In genomic region chr1:36071611-36072010, GRCm38 (mm10) we compare ENCODE assay signal across 8 mouse cellular contexts. TPM values are rescaled to one million over a fixed set of nuclear protein-coding genes. Genes with fewer than 3 reads are reported as not detected.
DNase-seq lines count a peak whose midpoint lies in the region; ATAC-seq and TF ChIP-seq lines count a peak whose summit lies in the region.

No protein-coding gene starts in this region.

- no peak for ATAC-seq in neural tube, embryonic 11.5 days (ENCODE audit: insufficient read depth, low FRiP score, low TSS enrichment)
- no peak for ATAC-seq in limb, embryonic 15.5 days (ENCODE audit: insufficient number of reproducible peaks, low FRiP score, low TSS enrichment, low read depth)
- ATAC-seq in stomach, embryonic 16.5 days (ENCODE audit: insufficient read depth, low FRiP score): no peak

- WGBS in neural tube, embryonic 11.5 days: 97% methylated on average over 3 of the region's 3 CpGs
- WGBS in limb, embryonic 15.5 days: 91% methylated on average over 3 of the region's 3 CpGs
- 96% methylated on average over 3 of the region's 3 CpGs for WGBS in stomach, embryonic 16.5 days

- H3K36me3 ChIP-seq in neural tube, embryonic 11.5 days (ENCODE audit: control insufficient read depth, insufficient read depth, low read length): no peaks in the 10 kb centered on the region
- H3K36me3 ChIP-seq in limb, embryonic 15.5 days: peaks cover 5% of the 10 kb centered on the region; the same call in 1 of the 2 replicates
- H3K36me3 ChIP-seq in stomach, embryonic 16.5 days (ENCODE audit: control insufficient read depth, insufficient read depth, low read length): no peaks in the 10 kb centered on the region

- peaks cover 3% of the 10 kb centered on the region; the same call in 1 of the 2 replicates for H3K27me3 ChIP-seq in neural tube, embryonic 11.5 days (ENCODE audit: control insufficient read depth, insufficient read depth, low read length)
- no peaks in the 10 kb centered on the region for H3K27me3 ChIP-seq in limb, embryonic 15.5 days
- H3K27me3 ChIP-seq in stomach, embryonic 16.5 days (ENCODE audit: control insufficient read depth, insufficient read depth, low read length): no peaks in the 10 kb centered on the region

- H3K9me3 ChIP-seq in neural tube, embryonic 11.5 days (ENCODE audit: control insufficient read depth, low read length): no peaks in the 10 kb centered on the region
- H3K9me3 ChIP-seq in limb, embryonic 15.5 days: no peaks in the 10 kb centered on the region
- H3K9me3 ChIP-seq in stomach, embryonic 16.5 days (replicated peaks; ENCODE audit: control insufficient read depth, low read length): no peaks in the 10 kb centered on the region

- H3K9ac ChIP-seq in neural tube, embryonic 11.5 days (ENCODE audit: low read length): no peak overlapping the region
- no peak overlapping the region for H3K9ac ChIP-seq in limb, embryonic 15.5 days
- no peak overlapping the region for H3K9ac ChIP-seq in stomach, embryonic 16.5 days (ENCODE audit: low read length)

- no peak for TF ChIP-seq CTCF in gastrocnemius, adult 2 months (IDR thresholded peaks at IDR 0.05)

- DNase-seq in gastrocnemius, adult 2 months: no peak
- DNase-seq in gastrocnemius, postnatal 4 days (ENCODE audit: low spot score in 2 of 2): no peak
- no peak for DNase-seq in neural tube, embryonic 11.5 days (ENCODE audit: low spot score)
- no peak for DNase-seq in neural tube, embryonic 10.5 days (ENCODE audit: extremely low spot score, low spot score)
- no peak for DNase-seq in urinary bladder, postnatal 4 days (ENCODE audit: low spot score in 2 of 2)
- DNase-seq in layer of hippocampus, postnatal 10 days (ENCODE audit: low spot score in 2 of 2): no peak

- H3K4me3 ChIP-seq in gastrocnemius, adult 2 months: peak overlapping the region; percentile 28
- peak overlapping the region; percentile 19 for H3K4me3 ChIP-seq in neural tube, embryonic 11.5 days (ENCODE audit: low read depth, low read length)
- H3K4me3 ChIP-seq in limb, embryonic 15.5 days: no peak overlapping the region
- peak overlapping the region; percentile 80 for H3K4me3 ChIP-seq in stomach, embryonic 16.5 days (replicated peaks; ENCODE audit: low read length)

- no peak overlapping the region for H3K27ac ChIP-seq in gastrocnemius, adult 2 months
- no peak overlapping the region for H3K27ac ChIP-seq in neural tube, embryonic 11.5 days (ENCODE audit: low read depth, low read length)
- no peak overlapping the region for H3K27ac ChIP-seq in limb, embryonic 15.5 days
- no peak overlapping the region for H3K27ac ChIP-seq in stomach, embryonic 16.5 days (ENCODE audit: low read length)

- H3K4me2 ChIP-seq in neural tube, embryonic 11.5 days (ENCODE audit: low read depth): peak overlapping the region; percentile 98
- peak overlapping the region; percentile 95; the same call in 1 of the 2 replicates for H3K4me2 ChIP-seq in limb, embryonic 15.5 days
- H3K4me2 ChIP-seq in stomach, embryonic 16.5 days (ENCODE audit: low read depth, low read length): peak overlapping the region; percentile 95

- intact Hi-C loops in gastrocnemius, adult 2 months (cut with DNase I): loop anchor here (5.0 kb wide), 1 partner anchor 181 kb away; no protein-coding TSS in a partner anchor

- H3K4me1 ChIP-seq in neural tube, embryonic 11.5 days (ENCODE audit: control insufficient read depth, insufficient read depth, low read length): peaks cover 41% of the 10 kb centered on the region
- H3K4me1 ChIP-seq in limb, embryonic 15.5 days: peaks cover 60% of the 10 kb centered on the region
- H3K4me1 ChIP-seq in stomach, embryonic 16.5 days (ENCODE audit: control insufficient read depth, insufficient read depth, low read length): peaks cover 60% of the 10 kb centered on the region

RNA-seq across cellular contexts. Expression of gene Hs6st1, which starts 3.4 kb away (rescaled TPM):
- 10 to 100 TPM; 20.7 to 22.0 TPM for total RNA-seq in gastrocnemius, adult 2 months (2021)
- total RNA-seq in gastrocnemius, postnatal 4 days (2021): 10 to 100 TPM; 39.7 to 40.5 TPM
- 25.2 and 27.7 TPM in 2 replicates for polyA plus RNA-seq in neural tube, embryonic 11.5 days (2014; fragmentation: Nextera tagmentation; extraction: Ambion mirVana)
- 6.5 and 8.1 TPM in 2 replicates for polyA plus RNA-seq in limb, embryonic 15.5 days (2015; fragmentation: Nextera tagmentation; extraction: Ambion mirVana)
- polyA plus RNA-seq in stomach, embryonic 16.5 days (2015; fragmentation: Nextera tagmentation; extraction: Ambion mirVana): 4.8 and 5.2 TPM in 2 replicates
- total RNA-seq in layer of hippocampus, postnatal 10 days (2021): 10 to 100 TPM; 52.2 to 52.9 TPM
